Mouse (Mus musculus) cortical plate, adult 2 months (tissue): ENCODE measurements around the gene Cep63.

Experiments
- CTCF ChIP-seq: fragments of 200-500 bp; IDR thresholded peaks from 2 replicates; pipeline ENCODE4 v1.5.1; 2011; ENCODE audit warnings: mild to moderate bottlenecking, control low read depth, low read length; ENCODE audit not compliant: insufficient read depth; ENCODE audit errors: extremely low read depth
- POLR2A ChIP-seq: fragments of 200-500 bp; IDR thresholded peaks from 2 replicates; pipeline ENCODE4 v1.6.1; 2011; ENCODE audit warnings: mild to moderate bottlenecking, low read length, control low read depth; ENCODE audit not compliant: insufficient read depth; ENCODE audit errors: extremely low read depth

DNA sequence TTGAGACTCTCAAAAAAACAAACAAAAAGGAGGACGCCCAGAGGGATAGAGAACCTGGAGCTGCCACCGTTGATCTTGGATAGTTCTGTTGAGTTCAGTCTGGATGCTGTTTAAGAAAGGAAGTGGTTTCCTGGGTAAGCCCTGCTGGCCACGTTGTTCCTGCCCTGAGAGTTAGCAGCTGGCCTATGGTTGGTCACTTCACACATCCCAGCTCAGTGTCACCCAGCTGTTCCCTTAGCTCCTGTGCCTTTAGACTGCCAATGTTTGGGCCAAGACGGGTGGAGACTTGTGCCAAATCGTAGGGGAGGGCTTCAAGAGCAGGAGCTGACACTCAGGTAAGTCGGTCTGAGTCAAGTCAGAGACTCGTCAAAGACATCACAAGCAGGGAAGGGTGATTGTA is 2.7 kb upstream of the Cep63 start:
- TF ChIP-seq POLR2A: no peak
- TF ChIP-seq CTCF: no peak
